Mouse (Mus musculus) CH12.LX (cell line): ENCODE measurements around the gene St6galnac1. TPM values are rescaled to one million over a fixed set of nuclear protein-coding genes. Genes with fewer than 3 reads are reported as not detected.

Experiments used
- DNase-seq: peaks from one replicate; pipeline ENCODE4 v3.0.0-alpha.2; 2013; ENCODE audit errors: extremely low read depth
- H3K27ac ChIP-seq: 2 replicates; pipeline ENCODE4 v1.5.1; 2012; ENCODE audit warnings: low read depth, mild to moderate bottlenecking, control low read depth, moderate library complexity; ENCODE audit not compliant: insufficient read depth
- H3K27me3 ChIP-seq: replicated peaks from 2 replicates; pipeline ENCODE3; 2012; ENCODE audit warnings: inconsistent platforms
- H3K36me3 ChIP-seq, 2 experiments: replicated peaks in 1 of 2; 2 replicates each; pipeline versions ENCODE3 to v1.6.1; 2012; ENCODE audit warnings: inconsistent platforms in 1 of 2, low read length in 1 of 2, mild to moderate bottlenecking in 1 of 2, mixed read lengths in 1 of 2, moderate library complexity in 1 of 2; ENCODE audit not compliant: control insufficient read depth in 1 of 2, insufficient read depth in 1 of 2
- H3K4me1 ChIP-seq, 2 experiments: 2 replicates each; pipeline ENCODE4 v1.6.1; 2012; ENCODE audit warnings: inconsistent platforms in 1 of 2, moderate library complexity in 1 of 2; ENCODE audit not compliant: insufficient read depth in 2 of 2, control insufficient read depth in 1 of 2
- H3K4me2 ChIP-seq: 2 replicates; pipeline ENCODE4 v1.6.1; 2012; ENCODE audit warnings: low read depth, mild to moderate bottlenecking, control low read depth; ENCODE audit not compliant: poor library complexity, insufficient read depth, severe bottlenecking
- H3K4me3 ChIP-seq, 3 experiments: fragments of 150-350 bp in 1 of 3; sonication (generic) in 1 of 3; replicated peaks in 1 of 3; 2 replicates each; pipeline versions ENCODE3 to v1.5.1; 2011 to 2012; ENCODE audit warnings: low read depth in 2 of 3, low read length in 2 of 3, mild to moderate bottlenecking in 2 of 3, moderate library complexity in 2 of 3, control low read depth in 1 of 3, improper control_type of control experiment in 1 of 3, inconsistent platforms in 1 of 3, mixed read lengths in 1 of 3; ENCODE audit not compliant: poor library complexity in 1 of 3
- H3K79me2 ChIP-seq: replicated peaks from 2 replicates; pipeline ENCODE4 v1.6.1; 2012; ENCODE audit warnings: mild to moderate bottlenecking, moderate library complexity; ENCODE audit not compliant: control insufficient read depth, poor library complexity, insufficient read depth, severe bottlenecking; ENCODE audit errors: extremely low read depth
- H3K9ac ChIP-seq: 2 replicates; pipeline ENCODE4 v1.6.1; 2012; ENCODE audit warnings: low read depth, mild to moderate bottlenecking, control low read depth, moderate library complexity; ENCODE audit not compliant: insufficient read depth
- H3K9me3 ChIP-seq: replicated peaks from 2 replicates; pipeline ENCODE3; 2012; ENCODE audit warnings: low read length, inconsistent platforms, mixed read lengths
- BHLHE40 ChIP-seq: IDR thresholded peaks from 2 replicates; pipeline ENCODE4 v1.6.1; 2011; ENCODE audit warnings: mild to moderate bottlenecking, low read depth, low read length, improper control_type of control experiment
- CTCF ChIP-seq, 2 experiments: IDR thresholded peaks in 1 of 2; conservative IDR thresholded peaks in 1 of 2; 2 replicates each; pipeline ENCODE4 v1.5.1; 2011 to 2012; ENCODE audit warnings: low read depth in 2 of 2, low read length in 2 of 2, improper control_type of control experiment in 1 of 2, inconsistent platforms in 1 of 2, mild to moderate bottlenecking in 1 of 2, moderate library complexity in 1 of 2
- E2F4 ChIP-seq: IDR thresholded peaks from 2 replicates; pipeline ENCODE4 v1.6.1; 2011; ENCODE audit warnings: low read depth, low read length, improper control_type of control experiment; ENCODE audit not compliant: insufficient replicate concordance
- ETS1 ChIP-seq: conservative IDR thresholded peaks from 2 replicates; pipeline ENCODE4 v1.6.1; 2012; ENCODE audit warnings: low read depth, mild to moderate bottlenecking, inconsistent platforms, low read length, improper control_type of control experiment, moderate library complexity
- HCFC1 ChIP-seq: IDR thresholded peaks from 2 replicates; pipeline ENCODE4 v1.6.1; 2012; ENCODE audit warnings: low read depth, mild to moderate bottlenecking, inconsistent platforms, low read length, improper control_type of control experiment
- IRF4 ChIP-seq: IDR thresholded peaks from 2 replicates; pipeline ENCODE4 v1.6.1; 2014; ENCODE audit warnings: low read depth, mild to moderate bottlenecking, inconsistent platforms, low read length, improper control_type of control experiment
- JUN ChIP-seq: IDR thresholded peaks from 2 replicates; pipeline ENCODE4 v1.6.1; 2011; ENCODE audit warnings: low read depth, mild to moderate bottlenecking, low read length, improper control_type of control experiment, moderate library complexity; ENCODE audit not compliant: insufficient read depth
- KAT2A ChIP-seq: IDR thresholded peaks from 2 replicates; pipeline ENCODE4 v1.6.1; 2012; ENCODE audit warnings: low read length, improper control_type of control experiment, inconsistent platforms; ENCODE audit not compliant: insufficient replicate concordance
- MAFK ChIP-seq: IDR thresholded peaks from 2 replicates; pipeline ENCODE4 v1.6.1; 2011; ENCODE audit warnings: low read length, improper control_type of control experiment; ENCODE audit not compliant: insufficient replicate concordance
- MAZ ChIP-seq: IDR thresholded peaks from 2 replicates; pipeline ENCODE4 v1.6.1; 2012; ENCODE audit warnings: low read depth, mild to moderate bottlenecking, inconsistent platforms, low read length, improper control_type of control experiment, moderate library complexity
- MEF2A ChIP-seq: IDR thresholded peaks from 2 replicates; pipeline ENCODE4 v1.6.1; 2014; ENCODE audit warnings: low read depth, mild to moderate bottlenecking, inconsistent platforms, low read length, improper control_type of control experiment, borderline replicate concordance
- NELFE ChIP-seq: IDR thresholded peaks from 2 replicates; pipeline ENCODE4 v1.6.1; 2011; ENCODE audit warnings: low read depth, low read length, improper control_type of control experiment
- PAX5 ChIP-seq: IDR thresholded peaks from 2 replicates; pipeline ENCODE4 v1.6.1; 2012; ENCODE audit warnings: low read length, inconsistent platforms, mixed read lengths
- POLR2A ChIP-seq: IDR thresholded peaks from 2 replicates; pipeline ENCODE4 v1.6.1; 2011; ENCODE audit warnings: low read depth, mild to moderate bottlenecking, improper control_type of control experiment, low read length
- POLR2AphosphoS2 ChIP-seq: IDR thresholded peaks from 2 replicates; pipeline ENCODE4 v1.6.1; 2011; ENCODE audit warnings: low read depth, low read length, improper control_type of control experiment
- RAD21 ChIP-seq: IDR thresholded peaks from 2 replicates; pipeline ENCODE4 v1.6.1; 2011; ENCODE audit warnings: low read depth, mild to moderate bottlenecking, low read length, improper control_type of control experiment, moderate library complexity
- SIN3A ChIP-seq: IDR thresholded peaks from 2 replicates; pipeline ENCODE4 v1.6.1; 2012; ENCODE audit warnings: low read length, improper control_type of control experiment, inconsistent platforms
- SMC3 ChIP-seq: IDR thresholded peaks from 2 replicates; pipeline ENCODE4 v1.6.1; 2011; ENCODE audit warnings: low read depth, low read length, improper control_type of control experiment
- TBP ChIP-seq: conservative IDR thresholded peaks from 2 replicates; pipeline ENCODE4 v1.6.1; 2011; ENCODE audit warnings: low read depth, low read length, improper control_type of control experiment
- TCF12 ChIP-seq: IDR thresholded peaks from 2 replicates; pipeline ENCODE4 v1.6.1; 2014; ENCODE audit warnings: low read depth, mild to moderate bottlenecking, inconsistent platforms, low read length, improper control_type of control experiment
- ZNF384 ChIP-seq: IDR thresholded peaks from 2 replicates; pipeline ENCODE4 v1.6.1; 2012; ENCODE audit warnings: low read depth, low read length, improper control_type of control experiment, inconsistent platforms
- dilution Hi-C: fragments of 300-500 bp; cut with MboI; formaldehyde crosslinking; loops from 2 replicates; pipeline ENCODE4 v1.14.3; 2020; ENCODE audit warnings: low sequenced_read_pairs; ENCODE audit not compliant: extremely low pct_unique_long_range_greater_than_20kb, extremely low pct_ligation_motif_present
- in situ Hi-C: fragments of 300-500 bp; cut with MboI; formaldehyde crosslinking; loops from 3 replicates; pipeline ENCODE4 v1.14.3; 2019; ENCODE audit warnings: low sequenced_read_pairs, low pct_ligation_motif_present, low pct_unique_long_range_greater_than_20kb, mixed read lengths
- polyA plus RNA-seq: library from polyadenylated mRNA; unstranded; fragments of >175 nt; gene quantifications from 2 replicates; pipeline ENCODE4 v1.2.1, GENCODE M21; 2012; ENCODE audit warnings: low read depth; ENCODE audit not compliant: insufficient read length
- total RNA-seq, 2 experiments: library from RNA; depleted of rRNA; stranded (reverse); fragments of 300-350 nt in 1 of 2; fragments of >200 nt in 1 of 2; gene quantifications; 2 replicates each; pipeline ENCODE4 v1.2.3; 2012 to 2014

Gene St6galnac1
- total and polyA plus RNA-seq, 3 experiments = not detected

DNA sequence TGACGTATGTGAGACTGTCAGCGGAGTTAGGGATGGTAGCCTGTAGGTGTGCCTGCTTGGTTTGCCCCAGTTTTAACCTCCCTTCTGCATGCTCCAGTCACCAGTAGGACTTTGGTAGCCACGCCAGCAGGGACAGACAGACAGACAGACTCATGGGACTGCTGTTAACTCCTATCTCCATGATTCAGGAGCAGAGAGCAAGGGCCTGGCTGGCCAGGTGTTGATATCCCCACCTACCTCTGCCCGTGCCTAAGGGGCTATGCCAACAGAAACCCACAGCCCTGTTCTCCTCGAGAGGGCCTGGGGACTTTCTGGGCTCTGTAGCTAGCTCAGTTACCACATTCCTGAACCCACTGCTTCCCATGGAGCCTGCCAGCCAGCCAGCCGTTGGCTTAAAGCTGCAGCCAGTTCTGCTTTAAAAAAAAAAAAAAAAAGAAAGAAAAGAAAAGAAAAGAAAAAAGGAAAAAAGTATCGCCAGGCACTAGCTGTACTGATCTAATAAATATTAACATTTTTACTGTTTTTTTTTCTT is 39.6 kb upstream of the St6galnac1 start:
- no peaks in the 10 kb centered on the region for H3K36me3 ChIP-seq
- H3K27ac ChIP-seq = no peak overlapping the region
- no peaks in the 10 kb centered on the region for H3K9me3 ChIP-seq
- no peaks in the 10 kb centered on the region for H3K79me2 ChIP-seq
- H3K27me3 ChIP-seq = peaks cover 8% of the 10 kb centered on the region
- peaks cover 9 to 25% of the 10 kb centered on the region in 2 experiments for H3K4me1 ChIP-seq
- no peak for TF ChIP-seq POLR2AphosphoS2
- TF ChIP-seq POLR2A = no peak
- no peak for TF ChIP-seq HCFC1
- TF ChIP-seq MAZ = no peak
- TF ChIP-seq CTCF (conservative IDR thresholded peaks at IDR 0.05 in 1 of 2, IDR thresholded peaks at IDR 0.05 in 1 of 2; ENCODE audit: low read depth in 2 of 2, low read length in 2 of 2) = no peak
- no peak for TF ChIP-seq TCF12
- TF ChIP-seq JUN = no peak
- no peak for TF ChIP-seq ETS1
- no peak for TF ChIP-seq NELFE
- no peak for TF ChIP-seq SIN3A
- TF ChIP-seq BHLHE40 = no peak
- TF ChIP-seq E2F4 = no peak
- no peak for TF ChIP-seq KAT2A
- no peak for TF ChIP-seq PAX5
- TF ChIP-seq MEF2A = no peak
- TF ChIP-seq RAD21 = no peak
- no peak for TF ChIP-seq MAFK
- TF ChIP-seq SMC3 = no peak
- TF ChIP-seq ZNF384 = no peak
- H3K9ac ChIP-seq = no peak overlapping the region
- in situ Hi-C loops (no loop called here), dilution Hi-C loops (no loop called here)
- no peak overlapping the region for H3K4me2 ChIP-seq
- H3K4me3 ChIP-seq = no peak overlapping the region
- no peak for DNase-seq

DNA sequence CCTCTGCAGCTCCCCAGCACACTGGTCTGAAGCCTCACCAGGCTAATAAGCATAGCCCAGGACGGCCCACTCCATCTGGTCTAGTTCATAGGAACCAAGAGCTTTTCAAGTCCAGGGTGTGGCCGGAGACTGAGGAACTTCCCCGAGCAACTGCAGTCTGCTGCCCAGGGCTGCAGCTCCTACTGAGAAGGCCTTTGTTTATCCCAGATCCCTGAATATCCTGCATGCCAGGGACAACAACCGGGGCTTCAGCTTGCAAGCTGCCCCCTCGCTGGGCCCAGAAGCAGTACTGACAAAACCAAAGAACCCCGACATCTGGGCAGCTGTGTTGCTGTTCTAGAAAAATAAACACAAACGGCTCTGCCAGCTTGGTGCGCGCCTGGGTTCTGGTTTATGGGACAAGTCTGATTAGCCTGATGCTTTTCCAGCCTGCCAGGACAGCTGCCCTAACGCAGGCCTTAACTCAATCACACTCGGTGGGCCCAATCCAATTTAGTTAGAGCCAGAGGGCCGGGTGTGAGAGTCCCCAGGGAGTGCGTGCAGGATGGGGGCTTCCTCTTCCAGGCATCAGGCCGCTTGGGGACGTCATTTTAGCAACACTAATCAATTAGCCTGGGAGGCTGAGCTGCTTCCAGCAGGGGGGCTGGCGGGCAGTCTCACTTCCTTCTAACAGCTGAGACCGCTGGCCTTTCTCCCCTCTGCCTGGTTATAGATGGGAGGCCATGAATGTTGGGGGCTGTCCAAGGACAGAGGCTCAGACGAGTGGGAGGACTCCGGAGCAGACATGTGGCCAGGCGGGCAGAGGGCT is 39.0 kb upstream of the St6galnac1 start:
- Histone ChIP-seq H3K4me2 (no peak overlapping the region), H3K36me3 (no peaks in the 10 kb centered on the region), H3K4me1 (peaks cover 13 to 31% of the 10 kb centered on the region in 2 experiments), H3K4me3 (no peak overlapping the region), H3K9ac (no peak overlapping the region), H3K79me2 (no peaks in the 10 kb centered on the region), H3K27me3 (peaks cover 8% of the 10 kb centered on the region), H3K9me3 (no peaks in the 10 kb centered on the region), H3K27ac (no peak overlapping the region)
- DNase-seq = peak; percentile 65
- no peak for TF ChIP-seq TBP
- 0 out of 2 replicates have a peak, but pooled peaks have one; percentile 10 for TF ChIP-seq ETS1
- TF ChIP-seq IRF4 = peak; percentile 57
- peak in 1 of 2 experiments; percentile 21; a peak in 2 of 4 replicates for TF ChIP-seq CTCF (conservative IDR thresholded peaks at IDR 0.05 in 1 of 2, IDR thresholded peaks at IDR 0.05 in 1 of 2; ENCODE audit: low read depth in 2 of 2, low read length in 2 of 2)
- dilution Hi-C loops = no loop called here
- in situ Hi-C loops = no loop called here
